Mouse (Mus musculus) neural tube, embryonic 11.5 days (tissue): ENCODE data around the gene Brox. TPM values are rescaled to one million over a fixed set of nuclear protein-coding genes. Genes with fewer than 3 reads are reported as not detected.

Experiments
- ATAC-seq: fragments of 200-750 bp; cut with Nextera tagmentation; 2 replicates; pipeline ENCODE4 v1.8.0; 2017; ENCODE audit warnings: moderate number of reproducible peaks, mild to moderate bottlenecking, moderate TSS enrichment, moderate library complexity; ENCODE audit not compliant: insufficient read depth, low FRiP score, low TSS enrichment
- DNase-seq: peaks from one replicate; pipeline ENCODE4 v3.0.0-alpha.2; 2015; ENCODE audit warnings: low spot score
- H3K27ac ChIP-seq: fragments of 300-500 bp; sonication (generic); 2 replicates; pipeline ENCODE4 v1.5.1; 2014; ENCODE audit warnings: low read depth, mild to moderate bottlenecking, low read length
- H3K27me3 ChIP-seq: fragments of 300-500 bp; sonication (generic); 2 replicates; pipeline ENCODE4 v1.6.1; 2014; ENCODE audit warnings: mild to moderate bottlenecking, low read length, mixed read lengths; ENCODE audit not compliant: control insufficient read depth, insufficient read depth
- H3K36me3 ChIP-seq: fragments of 300-500 bp; sonication (generic); 2 replicates; pipeline ENCODE4 v1.6.1; 2014; ENCODE audit warnings: mild to moderate bottlenecking, low read length, moderate library complexity, mixed read lengths; ENCODE audit not compliant: control insufficient read depth, insufficient read depth
- H3K4me1 ChIP-seq: fragments of 300-500 bp; sonication (generic); 2 replicates; pipeline ENCODE4 v1.6.1; 2014; ENCODE audit warnings: low read length, mixed read lengths; ENCODE audit not compliant: control insufficient read depth, insufficient read depth
- H3K4me2 ChIP-seq: fragments of 300-500 bp; sonication (generic); 2 replicates; pipeline ENCODE4 v1.6.1; 2014; ENCODE audit warnings: low read depth, mild to moderate bottlenecking, moderate library complexity
- H3K4me3 ChIP-seq: fragments of 300-500 bp; sonication (generic); 2 replicates; pipeline ENCODE4 v1.5.1; 2014; ENCODE audit warnings: low read depth, low read length
- H3K9ac ChIP-seq: fragments of 300-500 bp; sonication (generic); 2 replicates; pipeline ENCODE4 v1.6.1; 2014; ENCODE audit warnings: mild to moderate bottlenecking, low read length
- H3K9me3 ChIP-seq: fragments of 300-500 bp; sonication (generic); 2 replicates; pipeline ENCODE4 v1.6.1; 2016; ENCODE audit warnings: low read length; ENCODE audit not compliant: control insufficient read depth
- WGBS: fragments of 180-500 bp; shearing (Covaris S2); extraction: QIAGEN DNeasy Blood & Tissue Kit; methylation state at CpG from one replicate; pipeline ENCODE4 v1.1.7; 2014; 5-methylcytosine and 5-hydroxymethylcytosine counted together
- polyA plus RNA-seq: library from polyadenylated mRNA; unstranded; fragments of >200 nt; fragmentation: Nextera tagmentation; extraction: Ambion mirVana; gene quantifications from 2 replicates; pipeline ENCODE4 v1.2.1, GENCODE M21; 2014

The Brox gene
- polyA plus RNA-seq, 1 experiment from 2014 or later: 78.1 TPM

DNA sequence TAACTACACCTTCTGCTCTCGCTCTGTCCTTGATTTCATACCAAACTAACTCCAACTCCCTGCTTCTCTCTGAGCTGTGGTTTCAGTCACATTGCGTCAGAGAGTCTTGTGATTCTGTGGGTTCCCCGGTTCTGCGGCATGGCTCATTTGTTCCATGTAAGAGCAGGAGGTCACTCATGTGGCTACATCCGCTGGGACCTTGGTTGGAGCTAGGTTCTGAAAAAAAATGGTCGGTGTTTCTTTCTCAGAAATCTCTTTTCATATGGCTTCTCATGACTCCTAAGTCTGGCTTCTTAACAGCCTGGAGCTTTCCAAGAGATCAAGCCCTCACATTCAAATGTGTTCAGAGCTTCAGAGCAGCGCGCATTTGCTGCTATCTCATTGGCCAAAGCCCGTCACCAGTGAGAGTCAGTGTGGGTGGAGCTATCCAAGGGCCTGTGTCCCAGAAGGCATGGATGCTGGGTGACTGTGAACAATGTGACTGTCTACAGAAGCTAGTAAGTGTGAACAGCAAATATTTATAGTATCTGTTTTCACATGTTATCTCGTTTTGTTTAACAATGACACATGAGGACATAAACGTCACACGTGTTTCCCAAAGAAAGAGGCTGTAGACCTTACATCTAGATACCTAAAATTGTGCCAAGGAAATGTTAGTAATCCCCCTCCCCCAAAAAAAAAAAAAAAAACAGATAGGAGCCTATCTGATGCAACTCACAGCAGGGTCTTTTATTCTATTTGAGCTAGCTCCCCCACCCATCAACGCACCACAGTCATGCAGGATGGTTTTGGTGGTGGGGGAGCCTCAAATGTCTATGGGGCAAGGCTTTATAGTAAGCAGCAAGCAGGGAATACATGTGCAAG, 32.7 kb downstream of the Brox start:
- Histone ChIP-seq H3K9me3 (no peaks in the 10 kb centered on the region), H3K36me3 (no peaks in the 10 kb centered on the region), H3K27me3 (no peaks in the 10 kb centered on the region), H3K27ac (no peak overlapping the region), H3K4me2 (no peak overlapping the region), H3K9ac (no peak overlapping the region), H3K4me1 (no peaks in the 10 kb centered on the region), H3K4me3 (no peak overlapping the region)
- no peak for DNase-seq
- no peak for ATAC-seq
- WGBS: 81% methylated on average over 13 of the region's 13 CpGs

- Histone ChIP-seq H3K9me3 (no peaks in the 10 kb centered on the region), H3K4me1 (no peaks in the 10 kb centered on the region), H3K36me3 (no peaks in the 10 kb centered on the region), H3K27me3 (no peaks in the 10 kb centered on the region), H3K27ac (no peak overlapping the region), H3K4me3 (no peak overlapping the region), H3K4me2 (no peak overlapping the region), H3K9ac (no peak overlapping the region)
- WGBS: 51% methylated on average over 10 of the region's 10 CpGs
- peak; percentile 28 for DNase-seq
- ATAC-seq: no peak
Observed at GRCm38 (mm10) chr1:183252574-183252973, 44.5 kb downstream of the Brox start.

DNA sequence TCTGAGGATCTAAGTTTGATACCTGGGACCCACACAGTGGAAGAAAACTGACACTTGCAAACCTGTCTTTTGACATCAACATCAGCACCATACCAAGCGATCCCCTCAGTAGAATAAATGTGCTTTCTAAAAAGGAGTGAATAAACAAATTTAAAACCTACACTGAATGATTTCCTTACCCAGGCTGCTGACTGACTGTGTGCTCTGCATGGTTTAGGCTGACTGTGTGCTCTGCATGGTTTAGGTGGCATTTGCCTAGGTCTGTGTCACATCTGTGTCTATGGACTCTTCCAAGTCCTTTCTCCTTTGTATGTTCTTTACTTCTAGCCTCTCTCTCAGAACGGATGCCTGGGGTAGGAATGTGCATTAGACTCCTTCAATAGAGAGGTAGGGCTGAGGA, 45.3 kb downstream of the Brox start:
- 73% methylated on average over 2 of the region's 2 CpGs for WGBS
- no peak overlapping the region for H3K4me2 ChIP-seq
- H3K27ac ChIP-seq: no peak overlapping the region
- H3K4me1 ChIP-seq: no peaks in the 10 kb centered on the region
- DNase-seq (no peak), ATAC-seq (no peak)
- H3K36me3 ChIP-seq: no peaks in the 10 kb centered on the region
- no peaks in the 10 kb centered on the region for H3K9me3 ChIP-seq
- no peak overlapping the region for H3K9ac ChIP-seq
- no peak overlapping the region for H3K4me3 ChIP-seq
- H3K27me3 ChIP-seq: no peaks in the 10 kb centered on the region

GRCm38 (mm10) chr1:183250612-183251011, 46.5 kb downstream of the Brox start:
- no peak overlapping the region for H3K4me3 ChIP-seq
- no peaks in the 10 kb centered on the region for H3K27me3 ChIP-seq
- no peak for DNase-seq
- no peak for ATAC-seq
- no peak overlapping the region for H3K4me2 ChIP-seq
- H3K9me3 ChIP-seq: no peaks in the 10 kb centered on the region
- H3K27ac ChIP-seq: no peak overlapping the region
- H3K9ac ChIP-seq: no peak overlapping the region
- no peaks in the 10 kb centered on the region for H3K4me1 ChIP-seq
- WGBS: 81% methylated on average over 4 of the region's 4 CpGs
- no peaks in the 10 kb centered on the region for H3K36me3 ChIP-seq

- no peaks in the 10 kb centered on the region for H3K4me1 ChIP-seq
- H3K4me2 ChIP-seq: no peak overlapping the region
- 51% methylated on average over 1 of the region's 1 CpGs for WGBS
- ATAC-seq (no peak), DNase-seq (no peak)
- no peaks in the 10 kb centered on the region for H3K27me3 ChIP-seq
- H3K27ac ChIP-seq: no peak overlapping the region
- no peak overlapping the region for H3K4me3 ChIP-seq
- H3K36me3 ChIP-seq: no peaks in the 10 kb centered on the region
- no peaks in the 10 kb centered on the region for H3K9me3 ChIP-seq
- no peak overlapping the region for H3K9ac ChIP-seq
Observed at GRCm38 (mm10) chr1:183248144-183248543, 48.9 kb downstream of the Brox start.

GRCm38 (mm10) chr1:183243293-183243692, 53.8 kb downstream of the Brox start:
- no peak for ATAC-seq
- 72% methylated on average over 7 of the region's 7 CpGs for WGBS
- Histone ChIP-seq H3K9ac (no peak overlapping the region), H3K27me3 (no peaks in the 10 kb centered on the region), H3K9me3 (no peaks in the 10 kb centered on the region), H3K27ac (no peak overlapping the region), H3K36me3 (no peaks in the 10 kb centered on the region), H3K4me3 (no peak overlapping the region), H3K4me2 (no peak overlapping the region), H3K4me1 (no peaks in the 10 kb centered on the region)
- DNase-seq: no peak

GRCm38 (mm10) chr1:183237901-183238300, 59.2 kb downstream of the Brox start:
- Histone ChIP-seq H3K27ac (no peak overlapping the region), H3K4me2 (no peak overlapping the region), H3K27me3 (no peaks in the 10 kb centered on the region), H3K4me3 (no peak overlapping the region), H3K9me3 (no peaks in the 10 kb centered on the region), H3K36me3 (no peaks in the 10 kb centered on the region), H3K4me1 (no peaks in the 10 kb centered on the region), H3K9ac (no peak overlapping the region)
- 31% methylated on average over 2 of the region's 2 CpGs for WGBS
- DNase-seq (no peak), ATAC-seq (no peak)

- Histone ChIP-seq H3K4me3 (no peak overlapping the region), H3K4me2 (no peak overlapping the region), H3K27me3 (no peaks in the 10 kb centered on the region), H3K4me1 (no peaks in the 10 kb centered on the region), H3K9me3 (no peaks in the 10 kb centered on the region), H3K36me3 (no peaks in the 10 kb centered on the region), H3K9ac (no peak overlapping the region), H3K27ac (no peak overlapping the region)
- no peak for ATAC-seq
- WGBS: 89% methylated on average over 5 of the region's 5 CpGs
- DNase-seq: no peak
Observed at GRCm38 (mm10) chr1:183236460-183236859, 60.6 kb downstream of the Brox start.

GRCm38 (mm10) chr1:183233679-183234174, 63.3 kb downstream of the Brox start:
- WGBS: 67% methylated on average over 11 of the region's 11 CpGs
- no peaks in the 10 kb centered on the region for H3K36me3 ChIP-seq
- ATAC-seq (no peak), DNase-seq (no peak)
- no peaks in the 10 kb centered on the region for H3K4me1 ChIP-seq
- no peak overlapping the region for H3K4me3 ChIP-seq
- no peaks in the 10 kb centered on the region for H3K27me3 ChIP-seq
- H3K27ac ChIP-seq: no peak overlapping the region
- no peak overlapping the region for H3K4me2 ChIP-seq
- H3K9me3 ChIP-seq: no peaks in the 10 kb centered on the region
- H3K9ac ChIP-seq: no peak overlapping the region
